Mouse (Mus musculus) forebrain, embryonic 10.5 days (tissue): ENCODE measurements at regions not wholly inside any gene's neighbourhood (a gene's known extent, or its start where the extent isn't known, plus 50 kb on each side); places are given as distances from the start of the nearest gene placed in this dataset. TPM values are rescaled to one million over a fixed set of nuclear protein-coding genes. Genes with fewer than 3 reads are reported as not detected.

Experiments used
- DNase-seq: peaks from one replicate; pipeline ENCODE4 v3.0.0-alpha.2; 2017; ENCODE audit warnings: low spot score; ENCODE audit errors: extremely low spot score
- H3K27ac ChIP-seq: fragments of 300-500 bp; sonication (generic); 2 replicates; pipeline ENCODE4 v1.5.1; 2016; ENCODE audit warnings: mild to moderate bottlenecking
- H3K27me3 ChIP-seq: fragments of 300-500 bp; sonication (generic); 2 replicates; pipeline ENCODE4 v1.6.1; 2016; ENCODE audit warnings: mild to moderate bottlenecking; ENCODE audit not compliant: poor library complexity, severe bottlenecking
- H3K36me3 ChIP-seq: fragments of 300-500 bp; sonication (generic); replicated peaks from 2 replicates; pipeline ENCODE4 v1.6.1; 2016; ENCODE audit warnings: mild to moderate bottlenecking, moderate library complexity
- H3K4me1 ChIP-seq: fragments of 300-500 bp; sonication (generic); 2 replicates; pipeline ENCODE4 v1.6.1; 2016
- H3K4me3 ChIP-seq: fragments of 300-500 bp; sonication (generic); 2 replicates; pipeline ENCODE4 v1.5.1; 2016; ENCODE audit warnings: mild to moderate bottlenecking, moderate library complexity
- H3K9me3 ChIP-seq: fragments of 300-500 bp; sonication (generic); 2 replicates; pipeline ENCODE4 v1.6.1; 2016; ENCODE audit warnings: mild to moderate bottlenecking, moderate library complexity
- WGBS: fragments of 180-500 bp; shearing (Covaris S2); methylation state at CpG from one replicate; pipeline ENCODE4 v1.1.7; 2016; 5-methylcytosine and 5-hydroxymethylcytosine counted together
- microRNA-seq: library from miRNA; unstranded; fragments of <30 nt; microRNA quantifications from one replicate; pipeline ENCODE4, GENCODE M21; 2017

DNA sequence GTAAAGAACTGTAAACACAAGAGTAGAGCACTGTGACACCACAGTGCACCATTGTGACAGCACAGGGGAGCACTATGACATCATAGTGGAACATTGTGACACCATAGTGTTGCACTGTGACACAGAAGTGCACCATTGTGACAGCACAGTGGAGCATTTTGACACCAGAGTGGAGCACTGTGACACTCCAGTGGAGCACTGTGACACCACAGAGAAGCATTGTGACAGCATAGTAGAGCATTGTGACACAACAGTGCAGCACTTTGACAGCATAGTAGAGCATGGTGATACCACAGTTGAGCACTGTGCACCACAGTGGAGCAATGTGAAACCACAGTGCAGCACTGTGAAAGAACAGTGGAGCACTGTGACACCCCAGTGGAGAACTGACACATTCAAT, 2750.4 kb upstream of the Gm8797 start:
- Histone ChIP-seq H3K27me3 (no peaks in the 10 kb centered on the region), H3K9me3 (peaks cover 48% of the 10 kb centered on the region), H3K4me1 (no peaks in the 10 kb centered on the region), H3K4me3 (no peak overlapping the region), H3K36me3 (no peaks in the 10 kb centered on the region), H3K27ac (no peak overlapping the region)
- no peak for DNase-seq

- peaks cover 58% of the 10 kb centered on the region for H3K9me3 ChIP-seq
- no peak overlapping the region for H3K4me3 ChIP-seq
- no peaks in the 10 kb centered on the region for H3K4me1 ChIP-seq
- DNase-seq = peak; percentile 3
- H3K27ac ChIP-seq = no peak overlapping the region
- no peaks in the 10 kb centered on the region for H3K36me3 ChIP-seq
- H3K27me3 ChIP-seq = no peaks in the 10 kb centered on the region
- 69% methylated on average over 4 of the region's 4 CpGs for WGBS
Observed at GRCm38 (mm10) chr3:3001224-3001623, 2749.4 kb upstream of the Gm8797 start.

- Histone ChIP-seq H3K9me3 (peaks cover 62% of the 10 kb centered on the region), H3K27me3 (no peaks in the 10 kb centered on the region), H3K4me1 (no peaks in the 10 kb centered on the region), H3K36me3 (no peaks in the 10 kb centered on the region), H3K4me3 (no peak overlapping the region), H3K27ac (no peak overlapping the region)
- DNase-seq = peak; percentile 4
Observed at GRCm38 (mm10) chr3:3001639-3002038, 2749.0 kb upstream of the Gm8797 start.

GRCm38 (mm10) chr3:3003425-3003824, 2747.2 kb upstream of the Gm8797 start:
- Histone ChIP-seq H3K27me3 (no peaks in the 10 kb centered on the region), H3K9me3 (peaks cover 80% of the 10 kb centered on the region), H3K4me3 (no peak overlapping the region), H3K36me3 (no peaks in the 10 kb centered on the region), H3K27ac (no peak overlapping the region), H3K4me1 (no peaks in the 10 kb centered on the region)
- no peak for DNase-seq
- WGBS = 90% methylated on average over 1 of the region's 1 CpGs

DNA sequence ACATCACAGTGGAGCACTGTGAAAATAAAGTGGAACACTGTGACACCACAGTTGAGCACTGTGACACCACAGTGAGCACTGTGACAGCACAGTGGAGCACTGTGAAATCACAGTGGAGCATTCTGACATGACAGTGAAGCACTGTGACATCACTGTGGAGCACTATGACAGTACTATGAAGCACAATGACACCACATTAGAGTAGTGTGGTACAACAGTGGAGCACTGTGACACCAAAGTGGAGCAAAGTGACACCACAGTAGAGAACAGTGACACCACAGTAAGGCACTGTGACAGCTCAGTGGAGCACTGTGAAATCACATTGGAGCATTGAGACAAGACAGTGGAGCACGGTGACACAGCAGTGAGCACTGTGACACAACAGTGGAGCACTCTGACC, 2739.5 kb upstream of the Gm8797 start:
- Histone ChIP-seq H3K27me3 (no peaks in the 10 kb centered on the region), H3K4me1 (no peaks in the 10 kb centered on the region), H3K27ac (no peak overlapping the region), H3K4me3 (no peak overlapping the region), H3K9me3 (peaks cover 96% of the 10 kb centered on the region), H3K36me3 (no peaks in the 10 kb centered on the region)
- WGBS = 79% methylated on average over 1 of the region's 1 CpGs
- DNase-seq = peak; percentile 7

DNA sequence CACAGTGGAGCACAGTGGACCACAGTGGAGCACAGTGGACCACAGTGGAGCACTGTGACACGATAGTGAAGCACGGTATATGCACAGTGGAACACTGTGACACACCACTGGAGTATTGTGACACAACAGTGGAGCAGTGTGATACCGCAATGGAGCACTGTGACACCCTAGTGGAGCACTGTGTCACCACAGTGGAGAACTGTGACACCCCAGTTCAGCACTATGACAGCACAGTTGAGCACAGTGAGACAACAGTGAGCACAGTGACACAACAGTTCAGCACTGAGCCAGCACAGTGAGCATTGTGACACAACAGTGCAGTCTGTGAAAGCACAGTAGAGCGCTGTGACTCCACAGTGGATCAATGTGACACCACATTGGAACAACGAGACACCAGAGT, 2737.7 kb upstream of the Gm8797 start:
- DNase-seq = peak; percentile 6
- Histone ChIP-seq H3K4me3 (no peak overlapping the region), H3K27ac (no peak overlapping the region), H3K4me1 (no peaks in the 10 kb centered on the region), H3K9me3 (peaks cover 92% of the 10 kb centered on the region), H3K27me3 (no peaks in the 10 kb centered on the region), H3K36me3 (no peaks in the 10 kb centered on the region)
- 82% methylated on average over 5 of the region's 5 CpGs for WGBS

DNA sequence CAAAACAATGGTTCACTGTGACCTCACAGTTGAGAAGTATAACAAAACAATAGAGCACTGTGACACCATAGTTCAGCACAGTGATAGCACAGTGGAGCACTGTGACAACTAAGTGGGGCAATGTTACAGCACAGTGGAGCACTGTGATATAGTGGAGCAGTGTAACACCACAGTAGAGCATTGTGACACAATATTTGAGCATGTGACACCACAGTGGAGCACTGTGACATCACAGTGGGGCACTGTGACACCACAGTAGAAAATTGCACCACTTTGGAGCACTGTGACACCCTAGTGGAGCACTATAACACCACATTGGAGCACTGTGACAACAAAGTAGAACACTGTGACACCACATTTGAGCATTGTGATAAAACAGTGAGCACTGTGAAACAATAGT, 2735.6 kb upstream of the Gm8797 start:
- no peaks in the 10 kb centered on the region for H3K4me1 ChIP-seq
- no peak overlapping the region for H3K27ac ChIP-seq
- no peaks in the 10 kb centered on the region for H3K27me3 ChIP-seq
- H3K4me3 ChIP-seq = no peak overlapping the region
- DNase-seq = no peak
- no peaks in the 10 kb centered on the region for H3K36me3 ChIP-seq
- peaks cover 86% of the 10 kb centered on the region for H3K9me3 ChIP-seq

- Histone ChIP-seq H3K4me3 (no peak overlapping the region), H3K27ac (no peak overlapping the region), H3K9me3 (peaks cover 80% of the 10 kb centered on the region), H3K27me3 (no peaks in the 10 kb centered on the region), H3K36me3 (no peaks in the 10 kb centered on the region), H3K4me1 (no peaks in the 10 kb centered on the region)
- no peak for DNase-seq
- 88% methylated on average over 1 of the region's 1 CpGs for WGBS
Observed at GRCm38 (mm10) chr3:3016572-3016971, 2734.0 kb upstream of the Gm8797 start.

DNA sequence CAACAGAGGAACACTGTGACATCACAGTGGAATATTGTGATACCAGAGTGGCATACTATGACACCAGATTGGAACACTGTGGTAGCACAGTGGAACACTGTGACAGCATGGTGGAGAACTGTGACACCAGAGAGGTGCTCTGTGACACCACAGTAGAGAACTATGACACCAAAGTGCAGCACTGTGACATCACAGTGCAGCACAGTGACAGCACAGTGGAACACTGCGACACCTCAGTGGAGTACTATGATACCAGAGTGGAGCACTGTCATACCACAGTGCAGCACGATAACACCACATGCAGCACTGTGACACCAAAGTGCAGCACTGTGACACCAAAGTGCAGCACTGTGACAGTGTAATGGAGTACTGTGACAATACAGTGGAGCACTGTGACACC, 2717.8 kb upstream of the Gm8797 start:
- no peak for DNase-seq
- Histone ChIP-seq H3K27ac (no peak overlapping the region), H3K9me3 (peaks cover 84% of the 10 kb centered on the region), H3K36me3 (no peaks in the 10 kb centered on the region), H3K4me3 (no peak overlapping the region), H3K27me3 (no peaks in the 10 kb centered on the region), H3K4me1 (no peaks in the 10 kb centered on the region)
- 86% methylated on average over 2 of the region's 2 CpGs for WGBS

Small RNAs in the stretch of these regions (microRNA-seq; reads per million reads assigned to microRNA genes)
- not detected for gene Gm27460
- not detected for gene Gm28002
